Mouse (Mus musculus): ENCODE measurements around the gene Pdxdc1. TPM values are rescaled to one million over a fixed set of nuclear protein-coding genes. Genes with fewer than 3 reads are reported as not detected.

Pdxdc1 gene
- polyA plus RNA-seq, 1 experiment, result 36.0 TPM

DNA sequence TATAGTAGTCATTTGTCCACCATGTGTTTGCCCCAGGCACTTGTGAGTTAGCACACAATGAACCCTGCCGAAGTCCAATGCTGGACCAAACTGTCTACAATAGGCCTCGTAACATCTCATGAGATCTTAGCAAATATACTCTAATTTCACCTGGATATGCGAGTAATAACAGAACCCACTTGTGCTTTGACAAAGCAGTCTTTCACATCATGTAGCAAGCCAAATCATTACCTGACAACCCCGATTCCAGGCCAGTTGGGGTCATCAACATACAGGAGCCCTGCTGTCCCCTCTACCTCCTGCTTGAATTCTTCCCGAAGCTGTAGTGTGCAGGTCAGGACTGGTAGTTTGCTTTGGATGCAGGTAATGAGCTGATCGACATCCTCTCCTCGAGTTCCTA lies 62.9 kb downstream of the Pdxdc1 start:
- H3K4me3 ChIP-seq (ENCODE audit: insufficient read depth, poor library complexity, severe bottlenecking), result no peak overlapping the region
- no peak for TF ChIP-seq MYOG (IDR thresholded peaks at IDR 0.05; ENCODE audit: control insufficient read depth, extremely low read depth, insufficient read length)
- TF ChIP-seq MYOD1 (IDR thresholded peaks at IDR 0.05; ENCODE audit: control insufficient read depth, insufficient read length, low read depth), result no peak
- TF ChIP-seq MAX (IDR thresholded peaks at IDR 0.05), result no peak
- no peaks in the 10 kb centered on the region for H3K79me2 ChIP-seq (ENCODE audit: control insufficient read depth, insufficient read depth)
- H3K36me3 ChIP-seq (ENCODE audit: control insufficient read depth, insufficient read depth), result peaks cover 75% of the 10 kb centered on the region
- no peak overlapping the region for H3ac ChIP-seq (ENCODE audit: control insufficient read depth, insufficient read length, low read depth)
- no peaks in the 10 kb centered on the region for H3K27me3 ChIP-seq (ENCODE audit: control insufficient read depth, insufficient read depth, insufficient read length)
- no peaks in the 10 kb centered on the region for H3K79me3 ChIP-seq (ENCODE audit: low read depth)

DNA sequence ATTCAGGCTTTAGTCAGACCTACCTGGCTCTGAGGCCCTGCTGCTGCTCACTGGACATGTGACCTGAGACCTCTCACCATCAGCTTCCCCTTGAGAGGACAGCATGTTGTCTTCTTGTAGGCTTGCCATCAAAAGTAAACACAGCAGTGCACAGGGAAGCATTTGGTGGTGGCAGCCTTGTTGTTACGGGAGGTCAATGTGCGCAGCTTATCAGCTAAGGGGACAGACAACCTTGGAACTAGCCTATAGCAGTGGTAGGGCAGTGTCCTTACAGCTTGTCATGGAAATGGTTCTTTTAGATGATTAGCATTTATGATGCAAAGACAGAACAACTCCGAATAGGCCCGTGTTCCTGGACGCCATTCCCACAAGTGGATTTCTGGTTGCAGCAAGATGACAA lies 68.5 kb downstream of the Pdxdc1 start:
- no peak for TF ChIP-seq CTCF (IDR thresholded peaks at IDR 0.05; ENCODE audit: control insufficient read depth, insufficient read depth, insufficient read length)
- no peak for TF ChIP-seq CEBPB (IDR thresholded peaks at IDR 0.05; ENCODE audit: low read depth)
- no peak for TF ChIP-seq USF1 (IDR thresholded peaks at IDR 0.05; ENCODE audit: low read depth)
- no peak for TF ChIP-seq FOSL1 (IDR thresholded peaks at IDR 0.05; ENCODE audit: insufficient read depth, low read length, poor library complexity, severe bottlenecking)
- no peak for TF ChIP-seq MYOD1 (IDR thresholded peaks at IDR 0.05; ENCODE audit: control insufficient read depth, insufficient read length, low read depth)

DNA sequence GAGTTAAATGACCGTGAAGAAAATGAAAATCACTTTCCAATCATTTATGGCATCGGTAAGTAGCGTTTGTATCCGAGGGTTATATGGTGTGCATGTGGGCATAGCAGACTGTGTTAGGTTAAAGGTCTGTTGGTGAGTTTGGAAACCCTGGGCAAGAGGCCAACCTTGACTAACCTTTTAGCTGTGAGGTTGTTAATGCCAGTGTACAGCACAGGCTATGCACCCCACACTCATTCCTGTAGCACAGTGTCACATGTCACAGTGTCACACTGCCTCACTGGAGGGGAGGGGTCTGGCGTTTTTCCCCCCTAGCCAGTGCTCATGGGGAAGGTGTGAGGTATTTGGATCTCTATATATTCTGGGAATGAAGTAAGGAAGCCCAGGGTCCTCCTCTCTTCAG lies 71.3 kb downstream of the Pdxdc1 start:
- Histone ChIP-seq H3K79me3 (ENCODE audit: low read depth) (no peaks in the 10 kb centered on the region), H3K36me3 (ENCODE audit: control insufficient read depth, insufficient read depth) (peaks cover 73% of the 10 kb centered on the region), H3K79me2 (ENCODE audit: control insufficient read depth, insufficient read depth) (no peaks in the 10 kb centered on the region), H3K27me3 (ENCODE audit: control insufficient read depth, insufficient read depth, insufficient read length) (no peaks in the 10 kb centered on the region), H3K4me3 (ENCODE audit: insufficient read depth, poor library complexity, severe bottlenecking) (no peak overlapping the region), H3ac (ENCODE audit: control insufficient read depth, insufficient read length, low read depth) (no peak overlapping the region)
- TF ChIP-seq MYOG (IDR thresholded peaks at IDR 0.05; ENCODE audit: control insufficient read depth, extremely low read depth, insufficient read length), result no peak
- no peak for TF ChIP-seq USF1 (IDR thresholded peaks at IDR 0.05; ENCODE audit: low read depth)
- no peak for TF ChIP-seq MYOD1 (IDR thresholded peaks at IDR 0.05; ENCODE audit: control insufficient read depth, insufficient read length, low read depth)
- no peak for TF ChIP-seq FOSL1 (IDR thresholded peaks at IDR 0.05; ENCODE audit: insufficient read depth, low read length, poor library complexity, severe bottlenecking)
- TF ChIP-seq CTCF (IDR thresholded peaks at IDR 0.05; ENCODE audit: control insufficient read depth, insufficient read depth, insufficient read length), result no peak
- no peak for TF ChIP-seq CEBPB (IDR thresholded peaks at IDR 0.05; ENCODE audit: low read depth)
- no peak for TF ChIP-seq MAX (IDR thresholded peaks at IDR 0.05)

More for the DNA sequence above, 68.5 kb downstream of the Pdxdc1 start:
- Histone ChIP-seq H3K79me3 (ENCODE audit: low read depth) (no peaks in the 10 kb centered on the region), H3K4me3 (ENCODE audit: insufficient read depth, poor library complexity, severe bottlenecking) (no peak overlapping the region), H3K36me3 (ENCODE audit: control insufficient read depth, insufficient read depth) (peaks cover 84% of the 10 kb centered on the region), H3K27me3 (ENCODE audit: control insufficient read depth, insufficient read depth, insufficient read length) (no peaks in the 10 kb centered on the region), H3ac (ENCODE audit: control insufficient read depth, insufficient read length, low read depth) (no peak overlapping the region), H3K79me2 (ENCODE audit: control insufficient read depth, insufficient read depth) (no peaks in the 10 kb centered on the region)

DNA sequence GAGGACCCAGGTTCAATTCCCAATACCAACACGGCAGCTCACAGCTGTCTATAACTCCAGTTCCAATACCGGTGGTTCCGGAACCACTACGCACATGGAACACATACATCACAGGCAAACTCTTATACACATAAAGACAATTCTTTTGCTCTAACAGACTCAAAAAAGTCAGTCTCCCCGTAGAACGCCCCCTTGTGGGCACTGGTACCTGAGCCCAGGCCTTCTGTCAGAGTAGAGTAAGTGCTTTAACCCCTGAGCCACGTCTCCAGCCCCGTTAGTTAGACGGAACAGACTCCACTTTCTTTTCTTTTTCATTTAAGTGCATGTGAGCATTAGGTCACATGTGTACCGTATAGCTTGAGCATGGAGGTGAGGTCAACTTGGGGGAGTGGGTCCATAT lies 72.5 kb downstream of the Pdxdc1 start:
- Histone ChIP-seq H3K36me3 (ENCODE audit: control insufficient read depth, insufficient read depth) (peaks cover 62% of the 10 kb centered on the region), H3K4me3 (ENCODE audit: insufficient read depth, poor library complexity, severe bottlenecking) (no peak overlapping the region), H3ac (ENCODE audit: control insufficient read depth, insufficient read length, low read depth) (no peak overlapping the region), H3K79me2 (ENCODE audit: control insufficient read depth, insufficient read depth) (no peaks in the 10 kb centered on the region), H3K79me3 (ENCODE audit: low read depth) (no peaks in the 10 kb centered on the region), H3K27me3 (ENCODE audit: control insufficient read depth, insufficient read depth, insufficient read length) (no peaks in the 10 kb centered on the region)
- TF ChIP-seq FOSL1 (IDR thresholded peaks at IDR 0.05; ENCODE audit: insufficient read depth, low read length, poor library complexity, severe bottlenecking) (no peak), CEBPB (IDR thresholded peaks at IDR 0.05; ENCODE audit: low read depth) (no peak), CTCF (IDR thresholded peaks at IDR 0.05; ENCODE audit: control insufficient read depth, insufficient read depth, insufficient read length) (no peak), USF1 (IDR thresholded peaks at IDR 0.05; ENCODE audit: low read depth) (no peak)

DNA sequence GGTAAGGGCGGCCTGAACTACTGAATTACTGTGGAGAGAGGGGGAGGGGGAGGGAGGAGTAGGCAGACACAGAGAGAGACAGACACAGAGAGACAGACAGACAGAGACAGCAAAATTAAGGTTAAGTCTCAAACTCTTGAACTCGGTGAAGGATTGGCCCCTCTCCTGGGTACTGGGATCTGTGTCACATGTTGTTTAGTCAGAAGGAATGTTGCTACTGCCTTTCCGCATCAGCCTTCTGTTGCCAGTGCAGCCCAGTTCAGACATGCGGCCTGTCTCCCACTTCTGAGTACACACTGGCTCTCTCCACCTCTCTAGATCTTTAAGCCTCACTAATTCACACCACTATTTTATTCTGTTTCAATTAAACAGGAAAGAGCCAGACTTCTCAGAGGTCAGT lies 76.4 kb downstream of the Pdxdc1 start:
- TF ChIP-seq MYOD1 (IDR thresholded peaks at IDR 0.05; ENCODE audit: control insufficient read depth, insufficient read length, low read depth), result no peak
- TF ChIP-seq FOSL1 (IDR thresholded peaks at IDR 0.05; ENCODE audit: insufficient read depth, low read length, poor library complexity, severe bottlenecking), result no peak
- TF ChIP-seq CEBPB (IDR thresholded peaks at IDR 0.05; ENCODE audit: low read depth), result no peak
- no peak for TF ChIP-seq USF1 (IDR thresholded peaks at IDR 0.05; ENCODE audit: low read depth)
- TF ChIP-seq MAX (IDR thresholded peaks at IDR 0.05), result no peak
- TF ChIP-seq MYOG (IDR thresholded peaks at IDR 0.05; ENCODE audit: control insufficient read depth, extremely low read depth, insufficient read length), result no peak
- no peak for TF ChIP-seq CTCF (IDR thresholded peaks at IDR 0.05; ENCODE audit: control insufficient read depth, insufficient read depth, insufficient read length)
- H3K36me3 ChIP-seq (ENCODE audit: control insufficient read depth, insufficient read depth), result peaks cover 31% of the 10 kb centered on the region
- H3K79me2 ChIP-seq (ENCODE audit: control insufficient read depth, insufficient read depth), result peaks cover 8% of the 10 kb centered on the region
- H3K27me3 ChIP-seq (ENCODE audit: control insufficient read depth, insufficient read depth, insufficient read length), result no peaks in the 10 kb centered on the region
- no peaks in the 10 kb centered on the region for H3K79me3 ChIP-seq (ENCODE audit: low read depth)
- no peak overlapping the region for H3ac ChIP-seq (ENCODE audit: control insufficient read depth, insufficient read length, low read depth)
- H3K4me3 ChIP-seq (ENCODE audit: insufficient read depth, poor library complexity, severe bottlenecking), result no peak overlapping the region

DNA sequence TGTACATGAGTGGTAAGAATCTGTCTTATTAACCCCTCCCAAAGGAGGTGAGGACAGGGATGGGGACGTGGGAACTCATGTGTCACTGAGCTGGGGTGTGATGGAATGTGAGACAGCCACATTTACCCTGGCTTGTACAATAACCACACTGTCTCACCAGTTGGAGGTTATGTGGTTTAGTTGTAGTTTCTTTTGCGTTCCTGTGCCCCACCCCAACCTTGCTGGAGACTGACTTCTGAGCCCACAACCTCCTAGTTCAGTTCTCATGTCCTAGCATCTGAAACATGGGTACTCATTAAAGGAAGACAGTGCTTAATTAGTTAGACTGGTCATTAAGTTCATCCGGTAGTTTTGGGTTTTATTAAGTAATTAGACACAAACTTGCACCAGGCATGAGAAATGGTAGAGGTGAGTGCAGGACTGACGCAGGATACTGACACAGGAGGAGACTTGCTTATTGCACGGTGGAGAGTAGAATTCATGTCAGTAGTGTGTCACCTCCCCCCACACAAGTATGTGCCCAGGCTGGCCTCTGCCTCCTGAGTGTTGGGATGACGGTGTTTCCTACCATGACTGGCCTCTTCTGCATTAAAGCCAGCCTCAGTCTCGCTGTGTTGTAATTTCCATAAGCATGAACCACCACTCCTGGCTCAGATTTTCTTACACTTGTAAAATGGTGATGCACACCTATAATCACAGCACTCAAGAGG lies 77.0 kb downstream of the Pdxdc1 start:
- peaks cover 26% of the 10 kb centered on the region for H3K36me3 ChIP-seq (ENCODE audit: control insufficient read depth, insufficient read depth)
- H3K27me3 ChIP-seq (ENCODE audit: control insufficient read depth, insufficient read depth, insufficient read length), result no peaks in the 10 kb centered on the region
- H3K79me2 ChIP-seq (ENCODE audit: control insufficient read depth, insufficient read depth), result peaks cover 11% of the 10 kb centered on the region
- TF ChIP-seq MYOG (IDR thresholded peaks at IDR 0.05; ENCODE audit: control insufficient read depth, extremely low read depth, insufficient read length) (no peak), MAX (IDR thresholded peaks at IDR 0.05) (no peak), CEBPB (IDR thresholded peaks at IDR 0.05; ENCODE audit: low read depth) (no peak), FOSL1 (IDR thresholded peaks at IDR 0.05; ENCODE audit: insufficient read depth, low read length, poor library complexity, severe bottlenecking) (no peak), CTCF (IDR thresholded peaks at IDR 0.05; ENCODE audit: control insufficient read depth, insufficient read depth, insufficient read length) (no peak), MYOD1 (IDR thresholded peaks at IDR 0.05; ENCODE audit: control insufficient read depth, insufficient read length, low read depth) (no peak), USF1 (IDR thresholded peaks at IDR 0.05; ENCODE audit: low read depth) (no peak)
- no peak overlapping the region for H3ac ChIP-seq (ENCODE audit: control insufficient read depth, insufficient read length, low read depth)
- H3K4me3 ChIP-seq (ENCODE audit: insufficient read depth, poor library complexity, severe bottlenecking), result no peak overlapping the region
- H3K79me3 ChIP-seq (ENCODE audit: low read depth), result peaks cover 2% of the 10 kb centered on the region
